Mouse (Mus musculus) embryonic facial prominence, embryonic 15.5 days (tissue): Measurements from ENCODE around the gene Nkg7. TPM values are rescaled to one million over a fixed set of nuclear protein-coding genes. Genes with fewer than 3 reads are reported as not detected.
"Not testable (repeated sequence)": the region's sequence is repeated elsewhere in the genome, so short reads cannot be mapped to it uniquely, and the experiment has no call there.

Experiments used
- ATAC-seq: fragments of 200-750 bp; cut with Nextera tagmentation; 2 replicates; pipeline ENCODE4 v1.8.0; 2017; ENCODE audit warnings: low read depth, moderate TSS enrichment; ENCODE audit not compliant: insufficient number of reproducible peaks, low FRiP score, low TSS enrichment
- H3K27ac ChIP-seq: fragments of 300-500 bp; sonication (generic); replicated peaks from 2 replicates; pipeline ENCODE4 v1.5.1; 2015; ENCODE audit warnings: mild to moderate bottlenecking, inconsistent platforms
- H3K27me3 ChIP-seq: fragments of 300-500 bp; sonication (generic); 2 replicates; pipeline ENCODE4 v1.6.1; 2015; ENCODE audit warnings: inconsistent platforms
- H3K36me3 ChIP-seq: fragments of 300-500 bp; sonication (generic); 2 replicates; pipeline ENCODE4 v1.6.1; 2015; ENCODE audit warnings: mild to moderate bottlenecking, inconsistent platforms
- H3K4me1 ChIP-seq: fragments of 300-500 bp; sonication (generic); 2 replicates; pipeline ENCODE4 v1.6.1; 2015; ENCODE audit warnings: inconsistent platforms
- H3K4me2 ChIP-seq: fragments of 300-500 bp; sonication (generic); replicated peaks from 2 replicates; pipeline ENCODE4 v1.6.1; 2015; ENCODE audit warnings: mild to moderate bottlenecking, inconsistent platforms
- H3K4me3 ChIP-seq: fragments of 300-500 bp; sonication (generic); replicated peaks from 2 replicates; pipeline ENCODE4 v1.5.1; 2015; ENCODE audit warnings: mild to moderate bottlenecking, inconsistent platforms
- H3K9ac ChIP-seq: fragments of 300-500 bp; sonication (generic); 2 replicates; pipeline ENCODE4 v1.6.1; 2015; ENCODE audit warnings: inconsistent platforms
- H3K9me3 ChIP-seq: fragments of 300-500 bp; sonication (generic); replicated peaks from 2 replicates; pipeline ENCODE4 v1.6.1; 2016; ENCODE audit warnings: inconsistent platforms
- WGBS: fragments of 180-500 bp; shearing (Covaris S2); methylation state at CpG from one replicate; pipeline ENCODE4 v1.1.7; 2015; 5-methylcytosine and 5-hydroxymethylcytosine counted together
- polyA plus RNA-seq: library from polyadenylated mRNA; unstranded; fragments of >200 nt; fragmentation: Nextera tagmentation; extraction: Ambion mirVana; gene quantifications from 2 replicates; pipeline ENCODE4 v1.2.1, GENCODE M21; 2015

The Nkg7 gene
- 2.1 and 3.2 TPM in 2 replicates for polyA plus RNA-seq

DNA sequence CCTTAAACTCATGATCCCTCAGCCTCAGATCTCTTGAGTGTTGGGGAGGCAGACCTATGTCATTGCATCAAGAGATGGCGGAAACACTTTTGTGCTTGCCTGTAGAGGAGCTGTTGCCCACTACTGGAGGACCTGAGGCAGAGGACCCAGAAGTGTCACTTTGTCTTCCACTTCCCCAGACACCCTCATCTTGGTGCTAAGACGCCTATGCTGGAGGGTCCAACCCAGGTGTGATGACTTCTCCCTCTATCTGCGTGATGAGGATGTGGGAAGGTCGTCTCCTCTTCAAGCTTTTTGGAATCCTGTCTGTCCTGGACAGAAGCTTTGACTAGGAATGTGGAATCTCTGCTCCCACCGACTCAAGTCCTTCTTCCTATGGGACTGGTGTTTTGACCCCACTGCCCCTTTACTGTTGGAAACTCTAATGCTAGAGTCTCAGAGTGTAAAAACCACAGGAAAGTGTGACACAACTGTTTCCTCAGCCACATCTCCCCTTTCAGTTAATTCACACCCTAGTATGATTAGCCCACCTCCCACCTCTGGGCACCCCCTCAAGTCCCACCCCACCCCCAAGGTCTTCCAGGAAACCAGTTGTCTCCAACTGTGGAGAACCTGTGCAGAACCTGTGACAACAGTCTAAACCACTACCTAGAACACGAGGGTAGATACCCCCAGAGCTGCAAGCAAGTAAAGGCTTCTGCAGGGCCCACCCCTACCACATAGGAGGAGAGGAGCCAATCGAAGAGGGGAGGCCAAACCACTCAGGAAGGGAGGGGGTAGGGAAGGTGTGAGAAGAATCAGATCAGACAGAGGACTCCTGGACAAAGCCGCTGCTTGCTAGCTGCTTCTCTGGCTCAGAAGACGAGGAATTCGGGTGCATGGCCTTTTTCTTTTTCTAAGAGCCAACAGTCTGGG, at the start of gene Nkg7:
TSS of gene Nkg7 (plus strand) at position 733 of the 915 bp plus-strand sequence.
- no peak within 1 kb of the TSS for H3K4me3 ChIP-seq
- H3K27ac ChIP-seq = no peak within 1 kb of the TSS
- no peak within 1 kb of the TSS for H3K4me2 ChIP-seq
- ATAC-seq = no peak
- no peak within 1 kb of the TSS for H3K9ac ChIP-seq
- H3K36me3 ChIP-seq = no peaks in the 10 kb centered on the region
- 80% methylated on average over 10 of the region's 10 CpGs for WGBS
- no peaks in the 10 kb centered on the region for H3K9me3 ChIP-seq
- no peaks in the 10 kb centered on the region for H3K4me1 ChIP-seq
- no peaks in the 10 kb centered on the region for H3K27me3 ChIP-seq

DNA sequence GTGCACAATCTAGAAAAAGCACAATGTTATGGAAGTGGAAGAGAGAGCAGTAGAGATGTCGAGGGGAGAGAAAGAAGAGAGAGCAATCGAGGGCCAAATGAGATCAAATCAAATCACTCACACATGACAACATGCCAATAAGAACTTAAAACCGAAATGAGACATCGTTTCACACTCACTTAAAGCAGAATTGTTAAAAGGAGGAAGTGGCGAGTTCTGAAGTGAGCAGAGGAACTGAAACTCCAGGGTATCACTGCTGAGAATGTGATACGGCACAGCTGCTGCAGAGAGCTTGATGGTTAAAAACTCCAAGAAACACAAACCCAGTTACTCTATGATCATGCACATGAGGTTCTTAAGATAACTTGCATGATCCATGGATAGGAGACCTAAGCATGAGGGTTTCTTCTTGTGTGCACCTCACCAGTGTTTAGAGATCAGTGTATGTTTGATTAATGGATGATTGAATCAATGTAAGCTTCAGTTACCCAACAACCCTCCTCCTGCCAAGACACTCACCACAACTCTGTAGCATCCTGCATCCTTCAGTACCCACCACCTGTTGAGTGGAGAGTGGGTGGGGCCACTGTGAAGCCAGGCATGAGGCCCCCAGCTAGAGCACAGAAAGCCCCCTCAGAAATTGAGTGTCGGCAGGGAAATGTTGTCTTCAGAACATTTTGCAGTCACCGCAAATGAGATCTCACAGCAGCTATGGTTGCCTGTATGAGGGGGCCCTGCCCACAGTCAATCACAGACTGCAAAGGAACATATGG, 44.3 kb upstream of the Nkg7 start:
- H3K27me3 ChIP-seq = no peaks in the 10 kb centered on the region
- ATAC-seq = no peak
- no peaks in the 10 kb centered on the region for H3K9me3 ChIP-seq
- no peaks in the 10 kb centered on the region for H3K4me1 ChIP-seq
- H3K36me3 ChIP-seq = no peaks in the 10 kb centered on the region
- H3K4me3 ChIP-seq = no peak overlapping the region
- no peak overlapping the region for H3K9ac ChIP-seq
- WGBS = 72% methylated on average over 8 of the region's 8 CpGs
- H3K27ac ChIP-seq = no peak overlapping the region
- no peak overlapping the region for H3K4me2 ChIP-seq

- ATAC-seq = no peak
- Histone ChIP-seq H3K4me3 (no peak overlapping the region), H3K4me1 (no peaks in the 10 kb centered on the region), H3K27me3 (no peaks in the 10 kb centered on the region), H3K9ac (no peak overlapping the region), H3K4me2 (no peak overlapping the region), H3K27ac (no peak overlapping the region), H3K36me3 (no peaks in the 10 kb centered on the region), H3K9me3 (no peaks in the 10 kb centered on the region)
- WGBS = 82% methylated on average over 2 of the region's 2 CpGs
Observed at GRCm38 (mm10) chr7:43399501-43399900, 37.4 kb upstream of the Nkg7 start.

GRCm38 (mm10) chr7:43402718-43403117, 34.2 kb upstream of the Nkg7 start:
- no peak overlapping the region for H3K9ac ChIP-seq
- H3K4me2 ChIP-seq = no peak overlapping the region
- H3K36me3 ChIP-seq = no peaks in the 10 kb centered on the region
- H3K4me3 ChIP-seq = no peak overlapping the region
- ATAC-seq = no peak
- H3K27me3 ChIP-seq = no peaks in the 10 kb centered on the region
- no peaks in the 10 kb centered on the region for H3K4me1 ChIP-seq
- H3K27ac ChIP-seq = no peak overlapping the region
- 38% methylated on average over 2 of the region's 2 CpGs for WGBS
- H3K9me3 ChIP-seq = no peaks in the 10 kb centered on the region

DNA sequence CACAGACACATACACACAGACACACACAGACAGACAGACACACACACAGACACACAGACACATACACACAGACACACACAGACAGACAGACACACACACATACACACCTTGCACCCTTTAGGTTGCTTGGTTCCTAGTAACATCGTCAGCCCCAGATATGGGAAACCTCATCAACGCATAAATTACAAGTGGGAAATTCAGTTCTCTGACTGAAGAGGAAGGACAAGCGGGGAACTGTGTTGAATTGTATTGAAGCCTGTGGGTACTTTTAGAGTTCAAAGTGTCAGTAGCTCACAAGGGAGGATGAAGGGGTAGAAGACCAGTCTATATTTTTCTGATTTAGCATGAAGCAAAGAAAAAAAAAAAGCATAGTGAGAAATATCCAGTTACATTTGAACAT, 29.3 kb upstream of the Nkg7 start:
- Histone ChIP-seq H3K4me3 (no peak overlapping the region), H3K4me1 (no peaks in the 10 kb centered on the region), H3K36me3 (no peaks in the 10 kb centered on the region), H3K27me3 (no peaks in the 10 kb centered on the region), H3K27ac (no peak overlapping the region), H3K4me2 (no peak overlapping the region), H3K9ac (no peak overlapping the region), H3K9me3 (no peaks in the 10 kb centered on the region)
- no peak for ATAC-seq
- WGBS = 77% methylated on average over 3 of the region's 3 CpGs

DNA sequence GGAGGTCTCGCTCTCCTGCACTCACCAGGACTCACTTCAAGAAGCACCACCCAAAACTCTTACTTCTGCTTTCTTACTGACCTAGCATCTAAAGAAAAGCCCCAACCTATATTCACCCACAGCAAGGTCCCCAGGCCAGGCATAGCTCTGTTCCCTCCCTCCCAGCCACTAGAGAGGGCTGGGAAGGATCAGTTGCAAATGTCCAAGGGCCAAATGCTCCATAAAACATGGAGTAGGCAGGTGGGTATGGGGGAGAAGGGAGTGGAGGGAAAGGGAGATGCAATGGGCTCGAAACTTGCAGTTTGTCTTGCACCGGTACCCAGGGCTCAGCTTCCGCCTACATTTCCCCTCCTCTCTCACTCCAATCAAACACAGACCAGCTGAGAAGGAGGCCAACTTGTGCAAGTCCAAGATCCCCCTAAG, 28.7 kb upstream of the Nkg7 start, which contains the start of gene Siglecg:
TSS of gene Siglecg (plus strand) at position 74 of the 423 bp plus-strand sequence.
- H3K9me3 ChIP-seq = no peaks in the 10 kb centered on the region
- H3K36me3 ChIP-seq = no peaks in the 10 kb centered on the region
- H3K27me3 ChIP-seq = no peaks in the 10 kb centered on the region
- H3K4me1 ChIP-seq = no peaks in the 10 kb centered on the region
- no peak within 1 kb of the TSS for H3K4me3 ChIP-seq
- 73% methylated on average over 4 of the region's 4 CpGs for WGBS
- no peak within 1 kb of the TSS for H3K9ac ChIP-seq
- no peak for ATAC-seq
- H3K4me2 ChIP-seq = no peak within 1 kb of the TSS
- no peak within 1 kb of the TSS for H3K27ac ChIP-seq

GRCm38 (mm10) chr7:43409084-43409483, 27.8 kb upstream of the Nkg7 start:
- Histone ChIP-seq H3K4me2 (no peak overlapping the region), H3K4me3 (no peak overlapping the region), H3K36me3 (no peaks in the 10 kb centered on the region), H3K4me1 (no peaks in the 10 kb centered on the region), H3K9ac (no peak overlapping the region), H3K27ac (no peak overlapping the region), H3K9me3 (no peaks in the 10 kb centered on the region), H3K27me3 (no peaks in the 10 kb centered on the region)
- 74% methylated on average over 3 of the region's 3 CpGs for WGBS
- no peak for ATAC-seq

DNA sequence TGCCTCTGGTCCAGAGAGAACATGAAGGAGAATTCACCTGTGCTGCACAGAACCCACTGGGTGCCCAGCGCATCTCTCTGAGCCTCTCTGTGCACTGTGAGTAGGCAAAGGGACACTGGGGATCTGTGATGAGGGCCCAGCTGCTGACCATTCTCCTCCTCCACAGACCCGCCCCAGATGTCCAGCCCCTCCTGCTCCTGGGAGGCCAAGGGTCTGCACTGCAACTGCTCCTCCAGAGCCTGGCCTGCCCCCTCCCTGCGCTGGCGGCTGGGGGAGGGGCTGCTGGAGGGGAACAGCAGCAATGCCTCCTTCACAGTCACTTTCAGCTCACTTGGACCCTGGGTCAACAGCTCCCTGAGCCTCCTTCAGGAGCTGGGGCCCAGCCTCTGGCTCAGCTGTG, 25.1 kb upstream of the Nkg7 start:
- H3K4me3 ChIP-seq, H3K4me1 ChIP-seq, H3K9ac ChIP-seq, H3K27me3 ChIP-seq, ATAC-seq, H3K4me2 ChIP-seq, H3K27ac ChIP-seq, H3K36me3 ChIP-seq, H3K9me3 ChIP-seq: not testable (repeated sequence)
- 26% methylated on average over 4 of the region's 4 CpGs for WGBS

GRCm38 (mm10) chr7:43417298-43417697, 19.6 kb upstream of the Nkg7 start:
- no peaks in the 10 kb centered on the region for H3K27me3 ChIP-seq
- WGBS = 86% methylated on average over 10 of the region's 10 CpGs
- no peak overlapping the region for H3K4me2 ChIP-seq
- no peaks in the 10 kb centered on the region for H3K36me3 ChIP-seq
- ATAC-seq = no peak
- H3K4me3 ChIP-seq = no peak overlapping the region
- H3K4me1 ChIP-seq = no peaks in the 10 kb centered on the region
- H3K27ac ChIP-seq = no peak overlapping the region
- H3K9me3 ChIP-seq = no peaks in the 10 kb centered on the region
- H3K9ac ChIP-seq = no peak overlapping the region

- Histone ChIP-seq H3K4me2 (no peak overlapping the region), H3K4me1 (peaks cover 4% of the 10 kb centered on the region; the same call in 1 of the 2 replicates), H3K36me3 (no peaks in the 10 kb centered on the region), H3K9me3 (no peaks in the 10 kb centered on the region), H3K9ac (no peak overlapping the region), H3K4me3 (no peak overlapping the region), H3K27me3 (no peaks in the 10 kb centered on the region), H3K27ac (no peak overlapping the region)
- peak; percentile 67; the same call in 1 of the 2 replicates for ATAC-seq
- WGBS = 6% methylated on average over 11 of the region's 11 CpGs
Observed at GRCm38 (mm10) chr7:43422995-43423617, 13.8 kb upstream of the Nkg7 start.

- no peak overlapping the region for H3K27ac ChIP-seq
- no peaks in the 10 kb centered on the region for H3K9me3 ChIP-seq
- ATAC-seq = no peak
- H3K4me2 ChIP-seq = no peak overlapping the region
- 57% methylated on average over 3 of the region's 3 CpGs for WGBS
- H3K4me3 ChIP-seq = no peak overlapping the region
- peaks cover 4% of the 10 kb centered on the region; the same call in 1 of the 2 replicates for H3K4me1 ChIP-seq
- no peak overlapping the region for H3K9ac ChIP-seq
- H3K27me3 ChIP-seq = no peaks in the 10 kb centered on the region
- no peaks in the 10 kb centered on the region for H3K36me3 ChIP-seq
Observed at GRCm38 (mm10) chr7:43423991-43424625, 12.8 kb upstream of the Nkg7 start.
